Mouse (Mus musculus): Measurements from ENCODE around the gene Hoxd10. TPM values are rescaled to one million over a fixed set of nuclear protein-coding genes. Genes with fewer than 3 reads are reported as not detected.

Hoxd10 gene
- total and polyA plus RNA-seq, 2 experiments from 2014 or later, result not detected

DNA sequence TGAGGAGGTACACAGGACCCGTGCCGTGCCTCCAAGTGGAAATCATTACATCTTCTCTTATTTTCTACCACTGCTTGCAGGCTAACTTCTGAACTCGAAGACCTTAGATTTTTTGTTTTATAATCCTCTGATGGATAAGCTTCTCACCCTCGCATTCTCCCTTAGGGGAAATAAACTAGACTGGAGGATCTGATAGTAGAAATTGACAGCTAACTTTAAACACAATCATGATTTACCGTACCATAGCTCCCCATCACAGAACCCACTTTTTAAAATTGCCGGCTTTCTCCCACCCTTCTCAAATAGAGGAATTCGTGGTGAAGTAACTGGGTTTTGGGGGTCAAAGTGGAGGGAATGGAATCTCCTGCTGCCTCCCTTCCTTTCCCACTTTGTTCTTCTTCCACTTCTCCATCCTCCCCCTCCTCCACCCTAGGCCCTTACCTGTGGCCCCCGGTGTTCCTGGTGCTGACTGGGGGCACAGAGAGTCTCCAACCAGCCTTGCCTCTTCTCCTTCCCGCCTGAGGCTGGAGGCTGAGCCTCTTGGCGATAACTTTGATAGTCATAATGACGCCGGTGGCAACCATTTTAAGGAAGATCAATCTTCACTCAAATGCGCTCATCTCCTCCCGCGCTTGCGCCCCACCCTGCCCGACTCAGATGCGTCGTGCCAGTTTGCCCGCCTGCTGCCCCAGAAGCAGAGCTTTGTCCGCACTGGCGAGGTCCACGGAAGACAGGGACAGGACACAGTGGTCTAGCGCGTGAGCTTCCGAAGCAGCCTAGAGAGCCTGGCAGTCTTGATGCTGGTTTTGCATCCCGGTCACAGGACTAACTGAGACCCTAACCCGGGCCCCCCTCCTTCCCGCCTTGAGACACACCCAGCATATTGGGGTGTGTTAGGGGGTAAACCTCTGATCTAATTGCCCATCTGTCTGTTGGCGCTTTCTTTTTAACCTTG is 31.0 kb upstream of the Hoxd10 start:
- no peak overlapping the region for H3K4me2 ChIP-seq (ENCODE audit: low read depth, low read length)
- no peak for TF ChIP-seq CTCF (IDR thresholded peaks at IDR 0.05; ENCODE audit: low read depth)
- no peak for TF ChIP-seq EP300 (IDR thresholded peaks at IDR 0.05; ENCODE audit: low read depth)
- no peak for ATAC-seq (ENCODE audit: insufficient read depth, low read depth)
- no peak overlapping the region for H3K27ac ChIP-seq (ENCODE audit: low read depth)
- peaks cover 99% of the 10 kb centered on the region for H3K27me3 ChIP-seq (ENCODE audit: control insufficient read depth, insufficient read depth, low read length)
- WGBS, result 5% methylated on average over 30 of the region's 30 CpGs
- no peaks in the 10 kb centered on the region for H3K9me3 ChIP-seq (replicated peaks; ENCODE audit: control insufficient read depth, low read length)
- no peak overlapping the region for H3K9ac ChIP-seq (replicated peaks; ENCODE audit: low read depth, low read length)
- H3K4me3 ChIP-seq (ENCODE audit: low read depth, low read length), result no peak overlapping the region
- H3K36me3 ChIP-seq (replicated peaks; ENCODE audit: control insufficient read depth, insufficient read depth, low read length), result no peaks in the 10 kb centered on the region
- H3K4me1 ChIP-seq (ENCODE audit: control insufficient read depth, insufficient read depth), result no peaks in the 10 kb centered on the region
- DNase-seq (ENCODE audit: low spot score), result no peak

DNA sequence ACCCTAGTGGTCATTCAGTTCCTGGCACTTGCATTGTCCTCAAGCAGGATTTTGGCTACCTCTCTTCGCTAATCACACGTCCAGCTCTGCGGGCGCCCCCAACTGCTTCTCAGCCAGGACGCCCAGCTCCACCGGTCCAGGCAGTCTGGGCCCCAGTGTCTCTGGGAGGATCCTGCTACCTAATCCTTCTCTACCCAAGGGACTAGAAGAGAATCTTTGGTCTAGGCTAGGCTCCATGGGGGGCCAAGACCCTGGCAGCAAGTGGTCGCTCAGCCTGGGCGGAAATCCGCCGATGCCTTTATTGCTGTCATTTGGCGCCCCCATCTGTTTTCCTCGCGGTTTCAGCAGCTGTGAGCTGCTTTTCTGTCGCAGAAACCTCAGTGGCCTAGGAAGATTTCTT is 30.0 kb upstream of the Hoxd10 start:
- Histone ChIP-seq H3K27me3 (ENCODE audit: control insufficient read depth, insufficient read depth, low read length) (peaks cover 99% of the 10 kb centered on the region), H3K36me3 (replicated peaks; ENCODE audit: control insufficient read depth, insufficient read depth, low read length) (no peaks in the 10 kb centered on the region), H3K4me2 (ENCODE audit: low read depth, low read length) (no peak overlapping the region), H3K9me3 (replicated peaks; ENCODE audit: control insufficient read depth, low read length) (no peaks in the 10 kb centered on the region), H3K4me1 (ENCODE audit: control insufficient read depth, insufficient read depth) (no peaks in the 10 kb centered on the region), H3K9ac (replicated peaks; ENCODE audit: low read depth, low read length) (no peak overlapping the region), H3K4me3 (ENCODE audit: low read depth, low read length) (no peak overlapping the region; the same call in 1 of the 2 replicates), H3K27ac (ENCODE audit: low read depth) (no peak overlapping the region)
- no peak for ATAC-seq (ENCODE audit: insufficient read depth, low read depth)
- TF ChIP-seq CTCF (IDR thresholded peaks at IDR 0.05; ENCODE audit: low read depth) (peak; percentile 48), EP300 (IDR thresholded peaks at IDR 0.05; ENCODE audit: low read depth) (no peak)
- 2% methylated on average over 14 of the region's 14 CpGs for WGBS
- DNase-seq (ENCODE audit: low spot score), result no peak

DNA sequence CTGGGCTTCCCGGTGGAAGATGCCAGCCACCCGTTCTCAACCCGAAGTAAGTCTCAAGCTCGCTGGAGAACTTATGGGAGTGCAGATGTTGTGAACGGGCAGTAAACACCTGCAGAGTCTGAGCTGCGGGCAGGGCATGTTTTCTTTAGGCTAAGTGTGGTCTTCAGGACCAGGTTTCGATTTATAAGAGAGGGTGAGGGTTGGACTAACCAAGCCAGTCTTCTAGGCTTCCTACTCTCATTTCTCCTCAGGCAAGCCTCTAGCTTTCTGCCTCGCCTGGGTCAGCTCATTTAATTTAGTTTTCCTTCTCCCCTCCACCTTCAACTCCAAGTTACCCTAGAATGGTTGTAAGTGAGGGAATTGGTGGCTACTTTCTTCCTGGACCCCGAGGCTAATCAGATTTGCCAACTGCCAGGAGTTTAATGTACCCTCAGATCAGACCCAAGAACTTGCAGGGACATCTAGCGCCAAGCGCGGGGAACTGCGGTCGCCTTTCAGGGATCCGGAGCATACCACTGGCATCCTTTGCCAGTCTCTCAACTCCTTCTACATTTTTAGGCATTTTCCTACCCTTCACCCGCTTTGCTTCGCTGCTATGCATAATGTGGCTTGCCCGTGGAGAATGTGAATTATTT is 28.3 kb upstream of the Hoxd10 start:
- Histone ChIP-seq H3K27ac (ENCODE audit: low read depth) (no peak overlapping the region), H3K9ac (replicated peaks; ENCODE audit: low read depth, low read length) (no peak overlapping the region), H3K36me3 (replicated peaks; ENCODE audit: control insufficient read depth, insufficient read depth, low read length) (no peaks in the 10 kb centered on the region), H3K4me2 (ENCODE audit: low read depth, low read length) (no peak overlapping the region), H3K27me3 (ENCODE audit: control insufficient read depth, insufficient read depth, low read length) (peaks cover 98% of the 10 kb centered on the region), H3K9me3 (replicated peaks; ENCODE audit: control insufficient read depth, low read length) (no peaks in the 10 kb centered on the region), H3K4me3 (ENCODE audit: low read depth, low read length) (no peak overlapping the region), H3K4me1 (ENCODE audit: control insufficient read depth, insufficient read depth) (peaks cover 3% of the 10 kb centered on the region; the same call in 1 of the 2 replicates)
- WGBS, result 4% methylated on average over 18 of the region's 18 CpGs
- DNase-seq (ENCODE audit: low spot score), result no peak
- ATAC-seq (ENCODE audit: insufficient read depth, low read depth), result no peak
- no peak for TF ChIP-seq EP300 (IDR thresholded peaks at IDR 0.05; ENCODE audit: low read depth)
- peak; percentile 55 for TF ChIP-seq CTCF (IDR thresholded peaks at IDR 0.05; ENCODE audit: low read depth)

- Histone ChIP-seq H3K4me1 (ENCODE audit: control insufficient read depth, insufficient read depth) (peaks cover 4% of the 10 kb centered on the region; the same call in 1 of the 2 replicates), H3K9me3 (replicated peaks; ENCODE audit: control insufficient read depth, low read length) (no peaks in the 10 kb centered on the region), H3K27ac (ENCODE audit: low read depth) (no peak overlapping the region), H3K36me3 (replicated peaks; ENCODE audit: control insufficient read depth, insufficient read depth, low read length) (no peaks in the 10 kb centered on the region), H3K9ac (replicated peaks; ENCODE audit: low read depth, low read length) (no peak overlapping the region), H3K27me3 (ENCODE audit: control insufficient read depth, insufficient read depth, low read length) (peaks cover 99% of the 10 kb centered on the region), H3K4me2 (ENCODE audit: low read depth, low read length) (no peak overlapping the region), H3K4me3 (ENCODE audit: low read depth, low read length) (no peak overlapping the region)
- WGBS, result 3% methylated on average over 7 of the region's 7 CpGs
- ATAC-seq (ENCODE audit: insufficient read depth, low read depth) (no peak), DNase-seq (ENCODE audit: low spot score) (no peak)
- TF ChIP-seq CTCF (IDR thresholded peaks at IDR 0.05; ENCODE audit: low read depth) (no peak), EP300 (IDR thresholded peaks at IDR 0.05; ENCODE audit: low read depth) (no peak)
These were observed 25.3 kb upstream of the Hoxd10 start for GRCm38 (mm10) chr2:74666411-74666810.

DNA sequence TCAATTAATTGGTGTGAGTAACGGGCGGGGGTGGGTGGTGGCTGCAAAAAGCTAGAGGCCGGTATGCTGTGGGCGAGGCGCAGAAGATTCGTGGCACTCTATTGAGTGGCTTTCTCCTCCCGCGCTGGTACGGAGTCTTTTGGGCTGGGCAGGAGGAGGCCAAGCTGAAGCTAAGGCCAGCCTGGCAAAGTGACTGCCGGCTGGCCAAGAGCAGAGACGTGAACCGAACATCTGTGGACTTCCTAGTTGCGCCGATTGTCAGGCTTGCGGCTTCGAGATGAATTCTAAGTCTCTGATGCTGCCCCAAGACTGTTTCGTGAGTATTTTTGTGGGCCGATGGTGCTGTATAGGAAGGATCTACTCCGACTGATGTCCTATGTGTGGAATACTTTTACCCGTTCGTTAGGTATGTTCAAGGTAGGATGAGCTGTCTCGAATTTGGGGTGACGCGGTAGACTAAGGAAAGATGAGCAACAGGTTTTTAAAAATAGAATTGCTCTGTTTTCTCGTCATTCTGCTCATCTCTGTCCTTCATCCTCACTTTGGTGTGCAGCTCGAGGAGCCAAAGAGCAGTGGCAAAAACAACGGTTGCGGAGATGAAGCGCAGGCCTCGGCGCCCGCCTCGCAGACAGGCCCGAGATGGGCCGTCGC is 24.4 kb upstream of the Hoxd10 start:
- Histone ChIP-seq H3K4me3 (ENCODE audit: low read depth, low read length) (no peak overlapping the region), H3K27me3 (ENCODE audit: control insufficient read depth, insufficient read depth, low read length) (peaks cover 99% of the 10 kb centered on the region), H3K4me2 (ENCODE audit: low read depth, low read length) (no peak overlapping the region), H3K36me3 (replicated peaks; ENCODE audit: control insufficient read depth, insufficient read depth, low read length) (no peaks in the 10 kb centered on the region), H3K9me3 (replicated peaks; ENCODE audit: control insufficient read depth, low read length) (no peaks in the 10 kb centered on the region), H3K4me1 (ENCODE audit: control insufficient read depth, insufficient read depth) (peaks cover 4% of the 10 kb centered on the region; the same call in 1 of the 2 replicates), H3K27ac (ENCODE audit: low read depth) (no peak overlapping the region), H3K9ac (replicated peaks; ENCODE audit: low read depth, low read length) (no peak overlapping the region)
- 3% methylated on average over 36 of the region's 36 CpGs for WGBS
- ATAC-seq (ENCODE audit: insufficient read depth, low read depth) (no peak), DNase-seq (ENCODE audit: low spot score) (no peak)
- TF ChIP-seq EP300 (IDR thresholded peaks at IDR 0.05; ENCODE audit: low read depth) (no peak), CTCF (IDR thresholded peaks at IDR 0.05; ENCODE audit: low read depth) (no peak)
